Mouse (Mus musculus) G1E (cell line): Measurements from ENCODE around the gene Gm10271. TPM values are rescaled to one million over a fixed set of nuclear protein-coding genes. Genes with fewer than 3 reads are reported as not detected.
A peak's percentile ranks its signal among the peaks of the same experiment; 100 is the strongest.

ENCODE experiments used
- ATAC-seq: 2 replicates; pipeline ENCODE4 v1.8.0; 2016; ENCODE audit warnings: mild to moderate bottlenecking; ENCODE audit not compliant: insufficient number of reproducible peaks, poor library complexity, low FRiP score, severe bottlenecking; ENCODE audit errors: extremely low read depth
- DNase-seq: peaks from one replicate; pipeline ENCODE4 v3.0.0; 2012; ENCODE audit warnings: low spot score
- H3K27me3 ChIP-seq: 2 replicates; pipeline ENCODE4 v1.6.1; 2012; ENCODE audit warnings: mild to moderate bottlenecking, low read length, inconsistent platforms; ENCODE audit not compliant: insufficient read depth
- H3K36me3 ChIP-seq: replicated peaks from 2 replicates; pipeline ENCODE3; 2012; ENCODE audit warnings: mild to moderate bottlenecking, inconsistent platforms
- H3K4me1 ChIP-seq: 2 replicates; pipeline ENCODE4 v1.6.1; 2012; ENCODE audit warnings: low read depth, low read length, inconsistent platforms, mixed read lengths; ENCODE audit not compliant: insufficient read depth
- H3K4me3 ChIP-seq: 2 replicates; pipeline ENCODE4 v1.5.1; 2012; ENCODE audit warnings: low read depth, mild to moderate bottlenecking, inconsistent platforms, low read length, moderate library complexity, mixed read lengths
- H3K9me3 ChIP-seq: replicated peaks from 2 replicates; pipeline ENCODE4 v1.6.1; 2012; ENCODE audit warnings: inconsistent platforms
- CTCF ChIP-seq: IDR thresholded peaks from 2 replicates; pipeline ENCODE4 v1.5.1; 2012; ENCODE audit warnings: low read depth, low read length, inconsistent platforms, mixed read lengths
- GATA1 ChIP-seq: IDR thresholded peaks from 2 replicates; pipeline ENCODE4 v1.6.1; 2012; ENCODE audit warnings: borderline replicate concordance, low read length, inconsistent platforms, mixed read lengths
- GATA2 ChIP-seq: IDR thresholded peaks from 2 replicates; pipeline ENCODE4 v1.6.1; 2012; ENCODE audit warnings: low read depth, low read length, inconsistent platforms, borderline replicate concordance
- POLR2AphosphoS5 ChIP-seq: IDR thresholded peaks from 2 replicates; pipeline ENCODE4 v1.6.1; 2012; ENCODE audit warnings: low read depth, low read length, inconsistent platforms; ENCODE audit not compliant: insufficient replicate concordance
- TAL1 ChIP-seq: conservative IDR thresholded peaks from 2 replicates; pipeline ENCODE4 v1.6.1; 2012; ENCODE audit warnings: low read depth, low read length, inconsistent platforms, mixed read lengths
- polyA plus RNA-seq: library from polyadenylated mRNA; stranded (reverse); fragments of >175 nt; gene quantifications from 2 replicates; pipeline ENCODE4 v1.2.3, GENCODE M21; 2012
- total RNA-seq, 2 experiments: library from RNA; stranded (forward) in 1 of 2; stranded (reverse) in 1 of 2; fragments of 200-1000 nt in 1 of 2; fragments of >200 nt in 1 of 2; fragmentation: Nextera tagmentation in 1 of 2; gene quantifications; 2 replicates each; pipeline ENCODE4 v1.2.3; 2014 to 2017

Gene Gm10271
- total and polyA plus RNA-seq, 3 experiments: not detected

DNA sequence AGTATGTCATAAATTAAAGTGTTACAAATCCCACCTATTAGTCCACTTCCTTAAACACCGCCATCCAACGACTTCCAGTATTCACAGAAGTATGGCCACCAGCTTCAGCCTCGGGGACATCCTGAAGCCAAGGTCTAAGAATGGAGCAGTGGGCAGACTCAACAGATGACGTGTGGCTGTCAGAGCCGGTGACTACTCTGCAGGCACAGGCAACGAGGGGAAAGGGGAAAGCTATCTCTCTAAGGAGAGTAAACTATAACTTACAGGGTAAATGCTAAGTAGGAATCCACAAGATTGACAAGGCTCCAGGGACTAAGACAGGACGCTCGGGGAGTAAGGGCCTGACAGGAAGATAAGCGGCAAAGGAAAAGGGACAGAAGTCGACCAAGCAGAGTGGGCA lies 27.5 kb downstream of the Gm10271 start:
- no peaks in the 10 kb centered on the region for H3K27me3 ChIP-seq
- TF ChIP-seq POLR2AphosphoS5 (no peak), GATA2 (no peak), GATA1 (no peak), TAL1 (no peak), CTCF (no peak)
- ATAC-seq (no peak), DNase-seq (no peak)
- peaks cover 20% of the 10 kb centered on the region for H3K4me1 ChIP-seq
- peaks cover 32% of the 10 kb centered on the region for H3K36me3 ChIP-seq
- H3K9me3 ChIP-seq: peaks cover 6% of the 10 kb centered on the region
- no peak overlapping the region for H3K4me3 ChIP-seq

DNA sequence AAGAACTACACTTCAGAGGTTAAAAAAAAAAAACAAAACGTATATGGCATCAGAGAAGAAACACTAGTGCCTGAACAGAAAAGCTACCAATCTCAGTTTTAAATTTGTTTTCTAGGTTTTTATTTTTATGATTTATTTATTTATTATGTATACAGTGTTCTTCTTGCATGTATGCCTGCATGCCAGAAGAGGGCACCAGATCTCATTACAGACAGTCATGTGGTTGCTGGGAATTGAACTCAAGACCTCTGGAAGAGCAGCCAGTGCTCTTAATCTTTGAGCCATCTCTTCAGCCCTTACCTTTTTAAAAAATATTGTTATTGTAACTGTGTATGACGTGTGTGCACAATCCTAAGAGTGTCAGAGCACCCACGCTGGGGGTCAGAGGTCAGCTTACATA lies 28.3 kb downstream of the Gm10271 start:
- Histone ChIP-seq H3K9me3 (peaks cover 6% of the 10 kb centered on the region), H3K36me3 (peaks cover 36% of the 10 kb centered on the region), H3K4me1 (peaks cover 15% of the 10 kb centered on the region), H3K4me3 (no peak overlapping the region), H3K27me3 (no peaks in the 10 kb centered on the region)
- DNase-seq (no peak), ATAC-seq (no peak)
- TF ChIP-seq GATA1: no peak
- no peak for TF ChIP-seq CTCF
- no peak for TF ChIP-seq POLR2AphosphoS5
- TF ChIP-seq GATA2: no peak
- no peak for TF ChIP-seq TAL1

GRCm38 (mm10) chr10:116943025-116943424 lies 29.4 kb downstream of the Gm10271 start:
- H3K27me3 ChIP-seq: no peaks in the 10 kb centered on the region
- TF ChIP-seq GATA2 (no peak), CTCF (peak; percentile 33)
- peaks cover 47% of the 10 kb centered on the region for H3K36me3 ChIP-seq
- peaks cover 8% of the 10 kb centered on the region for H3K4me1 ChIP-seq
- H3K4me3 ChIP-seq: no peak overlapping the region
- DNase-seq: no peak
- peaks cover 6% of the 10 kb centered on the region for H3K9me3 ChIP-seq
- ATAC-seq: no peak

DNA sequence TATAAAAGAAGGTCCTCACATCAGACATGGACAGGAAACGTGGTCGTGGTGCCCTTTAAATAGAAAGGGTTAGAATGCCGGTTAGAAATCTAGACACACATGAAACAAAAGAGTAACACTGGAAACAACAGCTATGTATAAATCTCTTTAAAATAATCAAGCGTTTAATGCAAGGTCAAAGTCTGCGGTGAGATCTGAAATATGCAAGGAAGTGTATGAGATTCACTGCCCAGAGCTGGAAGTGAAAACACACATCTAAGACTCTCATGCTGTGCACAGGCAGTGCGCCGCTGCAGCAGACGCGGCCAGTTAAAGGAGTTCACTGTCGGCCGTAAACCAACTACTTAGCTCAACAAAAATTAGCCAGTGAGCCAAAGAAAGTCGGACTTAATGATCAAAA lies 37.4 kb downstream of the Gm10271 start:
- H3K9me3 ChIP-seq: no peaks in the 10 kb centered on the region
- TF ChIP-seq GATA1: no peak
- no peak for TF ChIP-seq GATA2
- TF ChIP-seq CTCF: no peak
- TF ChIP-seq POLR2AphosphoS5: no peak
- no peak for TF ChIP-seq TAL1
- H3K36me3 ChIP-seq: peaks cover 84% of the 10 kb centered on the region
- H3K27me3 ChIP-seq: no peaks in the 10 kb centered on the region
- H3K4me1 ChIP-seq: peaks cover 14% of the 10 kb centered on the region
- H3K4me3 ChIP-seq: no peak overlapping the region
- ATAC-seq: no peak
- no peak for DNase-seq

GRCm38 (mm10) chr10:116933794-116934193 lies 38.6 kb downstream of the Gm10271 start:
- ATAC-seq (no peak), DNase-seq (no peak)
- Histone ChIP-seq H3K4me3 (no peak overlapping the region), H3K27me3 (no peaks in the 10 kb centered on the region), H3K4me1 (peaks cover 14% of the 10 kb centered on the region), H3K9me3 (no peaks in the 10 kb centered on the region), H3K36me3 (peaks cover 84% of the 10 kb centered on the region)
- TF ChIP-seq TAL1 (no peak), POLR2AphosphoS5 (no peak), GATA2 (no peak), GATA1 (no peak), CTCF (no peak)

- no peak for ATAC-seq
- peaks cover 81% of the 10 kb centered on the region for H3K36me3 ChIP-seq
- H3K4me3 ChIP-seq: no peak overlapping the region
Observed at GRCm38 (mm10) chr10:116932418-116932817, 40.0 kb downstream of the Gm10271 start.

More at GRCm38 (mm10) chr10:116932418-116932817, 40.0 kb downstream of the Gm10271 start:
- Histone ChIP-seq H3K9me3 (no peaks in the 10 kb centered on the region), H3K27me3 (no peaks in the 10 kb centered on the region), H3K4me1 (peaks cover 14% of the 10 kb centered on the region)
- TF ChIP-seq TAL1 (no peak), CTCF (no peak), GATA2 (no peak), POLR2AphosphoS5 (no peak), GATA1 (no peak)
- no peak for DNase-seq
